Comparison of ENCODE assay signal across 17 mouse cellular contexts in the genomic region with DNA sequence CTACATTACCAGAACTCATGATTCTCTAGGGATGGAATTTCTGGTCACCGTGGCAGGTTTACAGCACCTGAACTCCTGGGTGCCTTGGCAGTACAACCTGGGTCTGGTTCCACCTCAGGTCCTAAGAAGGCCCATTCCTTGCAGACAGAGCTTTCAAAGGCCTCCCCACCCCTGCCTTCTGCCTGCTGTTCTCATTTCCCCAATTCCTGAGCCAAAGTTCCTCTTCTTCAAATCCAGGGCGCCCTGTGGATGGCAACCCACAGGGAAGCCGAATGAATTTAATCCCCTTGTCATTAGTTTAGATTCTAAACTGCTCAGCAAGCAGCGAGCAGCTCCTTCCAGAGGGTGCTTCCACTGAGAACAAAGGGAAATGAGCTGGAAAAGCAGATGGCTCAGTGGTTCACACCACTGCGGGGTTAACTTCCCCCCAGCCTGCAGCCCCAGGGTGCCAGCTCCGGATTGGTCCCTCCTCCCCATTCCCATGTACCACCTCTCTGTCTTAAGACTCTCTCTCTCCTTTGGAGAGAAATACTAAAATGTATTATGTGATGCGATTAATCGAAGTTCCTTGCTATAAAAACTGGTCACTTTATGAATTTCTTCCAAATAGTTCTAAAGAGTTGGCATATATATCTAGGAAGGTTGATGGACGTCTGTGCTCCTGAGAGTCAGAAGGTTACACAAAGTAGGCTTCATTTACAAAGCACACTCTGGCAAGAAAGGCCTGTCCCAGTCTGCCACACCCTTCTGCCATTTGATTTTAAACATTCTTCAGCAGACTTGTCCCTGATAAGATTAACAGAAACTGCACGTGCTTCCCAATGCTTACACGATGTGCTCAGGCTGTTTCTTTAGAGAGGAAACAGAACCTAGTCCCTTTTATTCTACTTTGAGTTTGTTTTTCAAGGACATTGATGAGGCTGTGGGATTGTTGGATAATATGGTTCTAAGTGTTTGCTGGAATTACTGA. TPM values are rescaled to one million over a fixed set of nuclear protein-coding genes. Genes with fewer than 3 reads are reported as not detected.
DNase-seq lines count a peak whose midpoint lies in the region; ATAC-seq lines count a peak whose summit lies in the region.
"Had no signal": no experiment of that assay in that cellular context is flagged by ENCODE, and none has a peak within 500 bp of the region (broad histone marks: within the 10 kb centered on the region; RNA-seq: fewer than 3 reads in every experiment).

No protein-coding gene starts in this region.

- H3K4me1 ChIP-seq in heart, embryonic 10.5 days: peaks cover 7% of the 10 kb centered on the region
- H3K4me1 ChIP-seq in hindbrain, embryonic 14.5 days (replicated peaks; ENCODE audit: control insufficient read depth, insufficient read depth, low read length): 0 out of 2 replicates have a peak, but pooled peaks cover 7% of the 10 kb centered on the region
- H3K4me1 ChIP-seq in midbrain, embryonic 13.5 days (replicated peaks): peaks cover 15% of the 10 kb centered on the region

- no peaks in the 10 kb centered on the region for H3K27me3 ChIP-seq in heart, embryonic 10.5 days (ENCODE audit: insufficient read depth, poor library complexity, severe bottlenecking)
- no peaks in the 10 kb centered on the region for H3K27me3 ChIP-seq in hindbrain, embryonic 14.5 days (ENCODE audit: control insufficient read depth, insufficient read depth, low read length)
- no peaks in the 10 kb centered on the region for H3K27me3 ChIP-seq in midbrain, embryonic 13.5 days
- H3K27me3 ChIP-seq: embryonic facial prominence, embryonic 15.5 days had no signal

- no peak overlapping the region for H3K9ac ChIP-seq in hindbrain, embryonic 14.5 days
- H3K9ac ChIP-seq in midbrain, embryonic 13.5 days (replicated peaks): no peak overlapping the region
- H3K9ac ChIP-seq: embryonic facial prominence, embryonic 15.5 days had no signal

- no peaks in the 10 kb centered on the region for H3K36me3 ChIP-seq in heart, embryonic 10.5 days
- no peaks in the 10 kb centered on the region for H3K36me3 ChIP-seq in hindbrain, embryonic 14.5 days (replicated peaks; ENCODE audit: control insufficient read depth, insufficient read depth)
- no peaks in the 10 kb centered on the region for H3K36me3 ChIP-seq in midbrain, embryonic 13.5 days
- H3K36me3 ChIP-seq: embryonic facial prominence, embryonic 15.5 days had no signal

- H3K9me3 ChIP-seq in heart, embryonic 10.5 days: no peaks in the 10 kb centered on the region
- no peaks in the 10 kb centered on the region for H3K9me3 ChIP-seq in hindbrain, embryonic 14.5 days (ENCODE audit: control insufficient read depth, low read length)
- no peaks in the 10 kb centered on the region for H3K9me3 ChIP-seq in midbrain, embryonic 13.5 days
- H3K9me3 ChIP-seq: embryonic facial prominence, embryonic 15.5 days had no signal

- intact Hi-C loops in heart, postnatal 14 days (cut with DNase I): no loop called here

- peak; percentile 51; the same call in 1 of the 2 replicates for ATAC-seq in hindbrain, embryonic 14.5 days (ENCODE audit: low FRiP score)
- ATAC-seq in midbrain, embryonic 13.5 days: peak; percentile 60; the same call in 1 of the 2 replicates
- no peak for ATAC-seq in erythroid progenitor cell, adult 5-6 weeks (replicated peaks; ENCODE audit: low FRiP score, poor library complexity, severe bottlenecking)

- no peak overlapping the region for H3K4me2 ChIP-seq in hindbrain, embryonic 14.5 days (replicated peaks)
- no peak overlapping the region for H3K4me2 ChIP-seq in midbrain, embryonic 13.5 days (replicated peaks)
- H3K4me2 ChIP-seq: embryonic facial prominence, embryonic 15.5 days; liver, embryonic 11.5 days had no signal

- H3K4me3 ChIP-seq in heart, embryonic 10.5 days: no peak overlapping the region
- H3K4me3 ChIP-seq in hindbrain, embryonic 14.5 days (replicated peaks; ENCODE audit: low read length): no peak overlapping the region
- no peak overlapping the region for H3K4me3 ChIP-seq in midbrain, embryonic 13.5 days (replicated peaks)
- H3K4me3 ChIP-seq: embryonic facial prominence, embryonic 15.5 days had no signal

- 14% methylated on average over 11 of the region's 11 CpGs for WGBS in heart, embryonic 10.5 days
- WGBS in hindbrain, embryonic 14.5 days: 20% methylated on average over 11 of the region's 11 CpGs
- WGBS in midbrain, embryonic 13.5 days: 10% methylated on average over 11 of the region's 11 CpGs

- DNase-seq in heart, embryonic 10.5 days (ENCODE audit: low spot score): no peak
- no peak for DNase-seq in heart, postnatal 14 days
- peak; percentile 10 for DNase-seq in c-Kit-positive CD71-positive TER-119-negative erythroid progenitor cells, embryonic 14.5 days (ENCODE audit: low read depth)
- DNase-seq in hindbrain, embryonic 14.5 days (ENCODE audit: low spot score): no peak
- no peak for DNase-seq in frontal cortex, postnatal 14 days (ENCODE audit: low spot score in 2 of 2)
- DNase-seq in spleen, adult 12 weeks (ENCODE audit: low spot score): no peak
- DNase-seq: adrenal gland, postnatal 10 days; cerebellum, adult 9-10 months; gastrocnemius, postnatal 14 days; heart, postnatal 10 days; layer of hippocampus, postnatal 36 days; spleen, adult 18-20 months; thymus, postnatal 14 days had no signal

- peak overlapping the region; percentile 36 for H3K27ac ChIP-seq in heart, embryonic 10.5 days
- no peak overlapping the region for H3K27ac ChIP-seq in hindbrain, embryonic 14.5 days
- peak overlapping the region; percentile 47; the same call in 1 of the 2 replicates for H3K27ac ChIP-seq in midbrain, embryonic 13.5 days
- H3K27ac ChIP-seq: embryonic facial prominence, embryonic 15.5 days had no signal

RNA-seq across cellular contexts. Expression of a gene that starts 50.9 kb away (rescaled TPM):
- polyA plus RNA-seq in heart, embryonic 10.5 days (2016; fragmentation: Nextera tagmentation; extraction: Ambion mirVana): 21.3 and 23.1 TPM in 2 replicates
- 10 to 100 TPM; 46.6 to 47.3 TPM for total RNA-seq in heart, postnatal 14 days (2021)
- 27.6 and 29.3 TPM in 2 replicates for polyA plus RNA-seq in hindbrain, embryonic 14.5 days (2014; fragmentation: Nextera tagmentation; extraction: Ambion mirVana)
- 29.3 and 32.3 TPM in 2 replicates for polyA plus RNA-seq in midbrain, embryonic 13.5 days (2015; fragmentation: Nextera tagmentation; extraction: Ambion mirVana)
- 1.1 and 4.6 TPM in 2 replicates for total RNA-seq in erythroid progenitor cell, adult 5-6 weeks (2015; ENCODE audit: low replicate concordance)
- total RNA-seq in erythroid progenitor cell, adult 5-6 weeks (2017; ENCODE audit: low replicate concordance): 0.77 and 1.5 TPM in 2 replicates
